Mouse (Mus musculus): Measurements from ENCODE around the gene Thy1.

DNA sequence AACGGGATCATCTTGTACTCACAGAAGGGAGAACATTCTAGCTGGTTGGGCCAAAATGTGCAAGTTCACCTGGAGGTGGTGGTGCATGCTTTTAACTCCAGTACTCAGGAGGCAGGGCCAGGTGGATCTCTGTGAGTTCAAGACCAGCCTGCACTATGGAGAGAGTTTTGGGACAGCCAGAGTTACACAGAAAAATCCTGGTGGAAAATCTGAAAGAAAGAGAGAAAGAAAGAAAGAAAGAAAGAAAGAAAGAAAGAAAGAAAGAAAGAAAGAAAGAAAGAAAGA is 846 bp upstream of the Thy1 start:
- TF ChIP-seq CTCF (IDR thresholded peaks at IDR 0.05; ENCODE audit: low read depth, low read length) (no peak), POLR2A (IDR thresholded peaks at IDR 0.05; ENCODE audit: extremely low read depth, insufficient read depth, low read length) (no peak)
